28 mouse cellular contexts compared by ENCODE assay signal in the genomic region with DNA sequence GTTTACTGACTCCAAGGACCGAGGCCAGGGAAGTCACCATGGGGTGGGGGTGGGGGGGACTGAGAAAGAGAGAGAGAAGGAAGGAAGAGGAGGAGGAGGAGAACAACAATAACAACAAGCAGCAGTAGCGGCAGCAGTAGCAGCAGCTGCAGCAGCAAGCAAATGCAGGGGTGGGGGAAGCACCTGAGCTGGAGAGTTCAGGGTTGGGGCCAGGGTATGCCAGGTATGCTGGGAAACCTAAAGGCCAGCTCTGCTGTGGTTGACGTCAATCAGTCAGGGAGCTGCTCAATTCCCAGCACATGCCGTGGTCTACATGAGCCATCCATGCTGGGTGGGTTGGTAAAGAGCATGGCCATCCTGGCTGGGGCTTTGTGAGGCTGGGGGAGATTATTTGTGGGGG.
A peak's percentile ranks its signal among the peaks of the same experiment; 100 is the strongest.
DNase-seq lines count a peak whose midpoint lies in the region; ATAC-seq lines count a peak whose summit lies in the region.
"Had no signal": no experiment of that assay in that cellular context is flagged by ENCODE, and none has a peak within 500 bp of the region (broad histone marks: within the 10 kb centered on the region; RNA-seq: fewer than 3 reads in every experiment).

No protein-coding gene starts in this region.

- DNase-seq in kidney, adult 8-10 months: no peak
- DNase-seq in limb, embryonic 10.5 days (ENCODE audit: low spot score): no peak
- DNase-seq in cerebellum, adult 11 months: no peak
- DNase-seq in cerebellum, adult 18-20 months: no peak
- DNase-seq: adrenal gland, adult 2 months; adrenal gland, postnatal 14 days; B cell, adult 2 months; cerebellum, adult 11-12 months; cerebellum, adult 9-10 months; cerebellum, postnatal 14 days; gastrocnemius, postnatal 10 days; gastrocnemius, postnatal 36 days; heart, adult 2 months; heart, postnatal 36 days; kidney, adult 11 months had no signal

- H3K4me3 ChIP-seq in kidney, embryonic 14.5 days (ENCODE audit: low read length): no peak overlapping the region
- no peak overlapping the region for H3K4me3 ChIP-seq in limb, embryonic 10.5 days
- H3K4me3 ChIP-seq: forebrain, embryonic 10.5 days; forebrain, embryonic 13.5 days; heart, adult 2 months; heart, embryonic 10.5 days; heart, embryonic 13.5 days; hindbrain, embryonic 10.5 days; intestine, embryonic 15.5 days had no signal

- no peak overlapping the region for H3K9ac ChIP-seq in kidney, embryonic 14.5 days (ENCODE audit: low read depth, low read length)
- H3K9ac ChIP-seq: forebrain, embryonic 13.5 days; heart, embryonic 13.5 days; hindbrain, embryonic 14.5 days; intestine, embryonic 15.5 days had no signal

- H3K4me2 ChIP-seq in kidney, embryonic 14.5 days (replicated peaks; ENCODE audit: low read depth, low read length): no peak overlapping the region
- H3K4me2 ChIP-seq: forebrain, embryonic 13.5 days; heart, embryonic 13.5 days; hindbrain, embryonic 14.5 days; intestine, embryonic 15.5 days had no signal

- no peak overlapping the region for H3K27ac ChIP-seq in kidney, embryonic 14.5 days (ENCODE audit: low read depth, low read length)
- H3K27ac ChIP-seq in limb, embryonic 10.5 days: 0 out of 2 replicates have a peak overlapping the region, but pooled peaks have one; percentile 1
- H3K27ac ChIP-seq: forebrain, embryonic 10.5 days; forebrain, embryonic 13.5 days; heart, adult 2 months; heart, embryonic 10.5 days; heart, embryonic 13.5 days; hindbrain, embryonic 10.5 days; hindbrain, embryonic 14.5 days; hindbrain, postnatal 0 days; intestine, embryonic 15.5 days had no signal

- peak; percentile 24; the same call in 1 of the 2 replicates for ATAC-seq in kidney, embryonic 14.5 days (ENCODE audit: low FRiP score, low TSS enrichment)
- ATAC-seq in activated CD4-positive, CD25-positive, alpha-beta regulatory T cell, adult 4 months: peak; percentile 62
- ATAC-seq: forebrain, embryonic 13.5 days; forebrain, embryonic 16.5 days; hindbrain, postnatal 0 days; intestine, embryonic 15.5 days had no signal

- no peaks in the 10 kb centered on the region for H3K36me3 ChIP-seq in kidney, embryonic 14.5 days (ENCODE audit: control insufficient read depth, insufficient read depth, low read length)
- H3K36me3 ChIP-seq in limb, embryonic 10.5 days: no peaks in the 10 kb centered on the region
- H3K36me3 ChIP-seq: forebrain, embryonic 10.5 days; heart, embryonic 10.5 days; heart, embryonic 13.5 days; hindbrain, embryonic 10.5 days; intestine, embryonic 15.5 days had no signal

- H3K27me3 ChIP-seq in kidney, embryonic 14.5 days (ENCODE audit: control insufficient read depth, insufficient read depth, low read length): no peaks in the 10 kb centered on the region
- no peaks in the 10 kb centered on the region for H3K27me3 ChIP-seq in limb, embryonic 10.5 days (ENCODE audit: low read depth, poor library complexity, severe bottlenecking)
- H3K27me3 ChIP-seq: forebrain, embryonic 13.5 days; heart, embryonic 13.5 days; intestine, embryonic 15.5 days; Patski had no signal

- WGBS in kidney, embryonic 14.5 days: 70% methylated on average over 4 of the region's 4 CpGs
- WGBS in limb, embryonic 10.5 days: 78% methylated on average over 4 of the region's 4 CpGs

- H3K9me3 ChIP-seq in kidney, embryonic 14.5 days (ENCODE audit: control insufficient read depth, low read length): no peaks in the 10 kb centered on the region
- no peaks in the 10 kb centered on the region for H3K9me3 ChIP-seq in limb, embryonic 10.5 days (replicated peaks)
- H3K9me3 ChIP-seq: forebrain, embryonic 10.5 days; forebrain, embryonic 13.5 days; G1E; heart, embryonic 10.5 days; heart, embryonic 13.5 days; hindbrain, embryonic 10.5 days; intestine, embryonic 15.5 days had no signal

- H3K4me1 ChIP-seq in kidney, embryonic 14.5 days (ENCODE audit: control insufficient read depth, insufficient read depth, low read length): peaks cover 11% of the 10 kb centered on the region; the same call in 1 of the 2 replicates
- peaks cover 21% of the 10 kb centered on the region for H3K4me1 ChIP-seq in limb, embryonic 10.5 days
- H3K4me1 ChIP-seq: forebrain, embryonic 13.5 days; intestine, embryonic 15.5 days had no signal
